In the genomic region with DNA sequence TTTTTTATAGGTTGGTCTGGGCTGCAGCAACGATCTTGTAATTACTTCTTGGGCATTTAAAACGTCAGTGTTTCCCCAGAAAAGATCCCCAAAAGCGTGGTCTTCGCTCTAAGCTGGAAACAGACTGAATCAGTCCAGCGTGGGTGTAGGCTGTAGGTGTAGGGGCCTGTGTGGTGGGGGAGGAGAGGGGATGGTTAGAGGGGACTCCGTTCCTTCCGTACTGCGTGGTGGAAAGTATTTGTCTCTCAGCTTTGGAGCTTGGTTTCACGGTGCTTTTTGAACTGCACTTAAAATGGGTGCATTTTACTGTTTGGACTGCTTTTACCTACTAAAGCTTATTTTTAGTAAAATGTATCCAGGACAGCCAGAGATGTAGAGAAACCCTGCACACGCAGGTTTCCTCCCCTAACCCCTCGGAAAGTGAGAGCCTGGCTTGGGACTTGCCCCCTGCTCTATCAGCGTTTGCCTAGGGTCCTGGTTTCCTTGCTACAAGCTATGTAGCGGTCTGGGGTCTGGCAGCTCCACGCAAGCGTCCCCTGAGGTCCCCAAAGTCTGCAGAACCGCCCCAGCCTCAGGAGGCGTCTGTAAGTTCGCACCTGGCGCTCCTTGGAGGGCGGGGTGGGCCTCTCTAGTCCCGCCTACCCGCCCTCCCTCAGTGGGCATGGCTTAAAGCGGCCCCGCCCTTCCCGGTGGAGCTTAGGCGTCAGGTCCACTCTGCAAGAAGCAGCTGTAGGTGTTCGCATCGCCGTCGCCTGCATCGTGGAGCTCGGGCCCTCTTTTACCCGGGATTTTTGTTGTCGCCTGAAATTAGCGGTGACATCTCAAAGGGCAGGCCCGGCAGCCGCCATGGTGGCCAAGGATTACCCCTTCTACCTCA, we compare ENCODE assay signal across 8 mouse cellular contexts.
DNase-seq lines count a peak whose midpoint lies in the region; ATAC-seq lines count a peak whose summit lies in the region.

No protein-coding gene starts in this region.

- peak overlapping the region; percentile 96 for H3K4me2 ChIP-seq in forebrain, embryonic 16.5 days (ENCODE audit: low read length)
- peak overlapping the region; percentile 79 for H3K4me2 ChIP-seq in liver, embryonic 16.5 days (ENCODE audit: low read depth, low read length)
- H3K4me2 ChIP-seq in neural tube, embryonic 12.5 days (replicated peaks), result peak overlapping the region; percentile 98
- H3K4me2 ChIP-seq in stomach, embryonic 16.5 days (ENCODE audit: low read depth, low read length), result peak overlapping the region; percentile 87

- peaks cover 14% of the 10 kb centered on the region for H3K27me3 ChIP-seq in forebrain, embryonic 16.5 days (replicated peaks; ENCODE audit: control insufficient read depth, insufficient read depth, low read length)
- peaks cover 3% of the 10 kb centered on the region; the same call in 1 of the 2 replicates for H3K27me3 ChIP-seq in liver, embryonic 16.5 days (ENCODE audit: control insufficient read depth, insufficient read depth, low read depth, low read length)
- H3K27me3 ChIP-seq in neural tube, embryonic 12.5 days (replicated peaks), result peaks cover 23% of the 10 kb centered on the region
- no peaks in the 10 kb centered on the region for H3K27me3 ChIP-seq in stomach, embryonic 16.5 days (ENCODE audit: control insufficient read depth, insufficient read depth, low read length)

- H3K9me3 ChIP-seq in forebrain, embryonic 16.5 days (ENCODE audit: control insufficient read depth, low read length), result no peaks in the 10 kb centered on the region
- no peaks in the 10 kb centered on the region for H3K9me3 ChIP-seq in liver, embryonic 16.5 days (replicated peaks; ENCODE audit: control insufficient read depth, low read length)
- H3K9me3 ChIP-seq in neural tube, embryonic 12.5 days, result no peaks in the 10 kb centered on the region
- H3K9me3 ChIP-seq in stomach, embryonic 16.5 days (replicated peaks; ENCODE audit: control insufficient read depth, low read length), result no peaks in the 10 kb centered on the region

- peaks cover 21% of the 10 kb centered on the region for H3K4me1 ChIP-seq in forebrain, embryonic 16.5 days (replicated peaks; ENCODE audit: control insufficient read depth, insufficient read depth, low read length)
- peaks cover 3% of the 10 kb centered on the region for H3K4me1 ChIP-seq in liver, embryonic 16.5 days (ENCODE audit: control insufficient read depth, low read depth, low read length)
- H3K4me1 ChIP-seq in neural tube, embryonic 12.5 days, result peaks cover 13% of the 10 kb centered on the region; the same call in 1 of the 2 replicates
- peaks cover 17% of the 10 kb centered on the region for H3K4me1 ChIP-seq in stomach, embryonic 16.5 days (ENCODE audit: control insufficient read depth, insufficient read depth, low read length)

- peak overlapping the region; percentile 64 for H3K9ac ChIP-seq in forebrain, embryonic 16.5 days (replicated peaks; ENCODE audit: low read depth, low read length)
- peak overlapping the region; percentile 73 for H3K9ac ChIP-seq in liver, embryonic 16.5 days (ENCODE audit: low read depth, low read length)
- peak overlapping the region; percentile 56 for H3K9ac ChIP-seq in neural tube, embryonic 12.5 days
- peak overlapping the region; percentile 73 for H3K9ac ChIP-seq in stomach, embryonic 16.5 days (ENCODE audit: low read length)

- peak overlapping the region; percentile 65 for H3K4me3 ChIP-seq in forebrain, embryonic 16.5 days (replicated peaks; ENCODE audit: low read length)
- peak overlapping the region; percentile 69 for H3K4me3 ChIP-seq in liver, embryonic 16.5 days (ENCODE audit: low read depth, low read length)
- H3K4me3 ChIP-seq in neural tube, embryonic 12.5 days, result peak overlapping the region; percentile 47
- peak overlapping the region; percentile 61 for H3K4me3 ChIP-seq in stomach, embryonic 16.5 days (replicated peaks; ENCODE audit: low read length)

- 2% methylated on average over 37 of the region's 37 CpGs for WGBS in forebrain, embryonic 16.5 days
- 3% methylated on average over 37 of the region's 37 CpGs for WGBS in liver, embryonic 16.5 days (ENCODE audit: insufficient replicate concordance)
- WGBS in neural tube, embryonic 12.5 days, result 2% methylated on average over 37 of the region's 37 CpGs
- 3% methylated on average over 37 of the region's 37 CpGs for WGBS in stomach, embryonic 16.5 days

- no peak overlapping the region for H3K27ac ChIP-seq in forebrain, embryonic 16.5 days (ENCODE audit: low read length)
- H3K27ac ChIP-seq in liver, embryonic 16.5 days (ENCODE audit: low read length), result peak overlapping the region; percentile 52
- H3K27ac ChIP-seq in neural tube, embryonic 12.5 days, result no peak overlapping the region
- no peak overlapping the region for H3K27ac ChIP-seq in stomach, embryonic 16.5 days (ENCODE audit: low read length)

- no peaks in the 10 kb centered on the region for H3K36me3 ChIP-seq in forebrain, embryonic 16.5 days (ENCODE audit: control insufficient read depth, insufficient read depth)
- H3K36me3 ChIP-seq in liver, embryonic 16.5 days (ENCODE audit: control insufficient read depth, insufficient read depth), result no peaks in the 10 kb centered on the region
- no peaks in the 10 kb centered on the region for H3K36me3 ChIP-seq in neural tube, embryonic 12.5 days
- H3K36me3 ChIP-seq in stomach, embryonic 16.5 days (ENCODE audit: control insufficient read depth, insufficient read depth, low read length), result no peaks in the 10 kb centered on the region

- intact Hi-C loops in heart, postnatal 25 days (cut with DNase I), result loop anchor here (1.0 to 2.0 kb wide), 2 partner anchors 77 to 148 kb away; no protein-coding TSS in a partner anchor

- DNase-seq in ES-CJ7 (ENCODE audit: low read depth, low spot score), result peak; percentile 84
- DNase-seq in cerebellum, adult 18-20 months, result peak; percentile 95 to 96
- peak; percentile 71 for DNase-seq in heart, postnatal 25 days (ENCODE audit: low spot score)
- DNase-seq in layer of hippocampus, adult 11-12 months (ENCODE audit: low spot score), result peak; percentile 86

- peak; percentile 94 for ATAC-seq in forebrain, embryonic 16.5 days
- ATAC-seq in liver, embryonic 16.5 days (ENCODE audit: low read depth), result peak; percentile 96
- peak; percentile 77 for ATAC-seq in neural tube, embryonic 12.5 days (ENCODE audit: low FRiP score, low read depth)
- ATAC-seq in stomach, embryonic 16.5 days (ENCODE audit: insufficient read depth, low FRiP score), result peak; percentile 96
